Mouse (Mus musculus): Measurements from ENCODE around the gene Rabggtb. TPM values are rescaled to one million over a fixed set of nuclear protein-coding genes. Genes with fewer than 3 reads are reported as not detected.

Gene Rabggtb
- polyA plus RNA-seq (2016; fragmentation: Nextera tagmentation; extraction: Ambion mirVana), result 39.6 and 46.3 TPM in 2 replicates

DNA sequence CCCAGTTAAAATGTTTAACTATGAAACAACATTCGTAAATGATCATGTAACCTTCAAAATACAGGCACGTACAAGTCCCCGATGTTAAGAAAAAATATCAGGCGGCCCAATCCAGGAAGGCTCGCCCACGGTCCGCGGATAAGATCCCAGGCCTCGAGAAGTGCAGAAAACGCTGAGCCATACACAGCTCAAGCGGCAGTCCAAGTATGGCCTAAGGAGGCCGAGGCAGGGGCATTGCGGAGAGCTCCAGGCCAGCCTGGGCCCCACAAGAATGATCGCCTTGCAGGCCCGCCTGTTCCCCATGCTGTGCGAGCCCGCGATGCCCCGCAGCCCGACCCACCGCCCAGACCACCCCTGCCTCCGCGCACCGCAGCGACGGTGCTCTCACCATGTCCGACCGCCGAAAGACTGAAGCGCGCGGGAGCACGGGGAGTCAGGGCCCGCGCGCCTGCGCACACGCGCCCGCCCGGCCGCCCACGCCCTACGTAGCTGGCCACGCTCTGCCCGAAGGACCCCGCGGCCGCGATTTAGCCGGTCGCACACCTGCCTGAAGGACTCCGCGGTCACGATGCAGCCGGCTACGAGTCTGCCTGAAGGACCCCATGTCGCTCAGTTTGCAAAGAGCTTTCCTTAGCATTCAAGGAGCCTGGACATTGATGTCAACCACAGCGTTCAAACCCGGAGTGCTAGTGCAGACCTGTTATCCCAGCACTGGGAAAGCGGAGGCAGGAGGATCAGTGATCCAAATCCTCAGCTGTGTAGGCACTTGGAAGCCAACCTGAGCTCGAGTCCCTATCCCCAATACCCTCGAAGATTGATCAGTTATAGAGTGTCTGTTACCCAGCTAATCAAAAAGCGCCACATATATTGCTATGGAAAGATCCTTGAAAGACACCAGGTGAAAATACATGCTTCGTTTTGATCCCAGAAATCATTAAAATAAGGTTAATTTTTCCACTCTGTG is at the start of gene Rabggtb:
Gene Rabggtb (minus strand): TSS at position 464 of the 964 bp plus-strand sequence.
- Histone ChIP-seq H3K9ac (replicated peaks) (peak within 1 kb of the TSS; percentile 95), H3K4me3 (replicated peaks) (peak within 1 kb of the TSS; percentile 80), H3K9me3 (no peaks in the 10 kb centered on the region), H3K4me2 (peak within 1 kb of the TSS; percentile 91), H3K36me3 (peaks cover 39% of the 10 kb centered on the region), H3K4me1 (replicated peaks) (peaks cover 46% of the 10 kb centered on the region), H3K27me3 (no peaks in the 10 kb centered on the region), H3K27ac (peak within 1 kb of the TSS; percentile 92)
- peak; percentile 97 for ATAC-seq (ENCODE audit: insufficient number of reproducible peaks, insufficient read depth, low FRiP score, low TSS enrichment, low read depth)
- WGBS, result under 1% methylated on average over 65 of the region's 65 CpGs

DNA sequence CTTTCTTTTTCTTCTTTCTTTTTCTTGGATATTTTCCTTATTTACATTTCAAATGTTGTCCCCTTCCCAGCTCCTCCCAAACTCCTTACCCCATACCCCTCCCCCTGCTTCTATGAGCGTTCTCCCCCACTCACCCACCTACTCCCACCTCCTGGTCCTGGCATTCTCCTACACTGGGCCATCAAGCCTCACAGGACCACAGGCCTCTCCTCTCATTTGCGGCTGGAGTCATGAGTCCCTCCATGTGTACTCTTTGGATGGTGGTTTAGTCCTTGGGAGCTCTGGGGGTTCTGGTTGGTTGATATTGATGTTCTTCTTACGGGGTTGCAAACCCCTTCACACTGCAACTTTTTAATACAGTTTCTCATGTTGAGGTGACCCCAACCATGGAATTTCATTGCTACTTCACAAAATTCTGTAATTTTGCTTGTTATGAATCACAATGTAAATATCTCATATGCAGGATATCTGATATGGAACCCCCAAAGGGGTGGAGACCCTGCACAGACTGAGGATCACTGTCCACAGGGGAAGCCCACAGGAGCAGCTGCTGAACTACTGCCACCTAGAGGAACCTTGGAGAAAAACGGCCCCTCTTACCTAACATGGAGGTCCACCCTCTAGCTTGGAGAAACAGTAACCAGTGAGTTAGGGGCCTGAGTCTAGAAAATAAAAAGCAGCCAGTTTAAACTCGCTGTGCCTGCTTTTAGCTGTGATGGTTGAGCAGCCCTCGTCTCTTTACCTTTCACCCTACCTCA is 49.0 kb upstream of the Rabggtb start:
- no peaks in the 10 kb centered on the region for H3K4me1 ChIP-seq (replicated peaks)
- H3K27ac ChIP-seq, result no peak overlapping the region
- H3K4me2 ChIP-seq, result no peak overlapping the region
- no peaks in the 10 kb centered on the region for H3K36me3 ChIP-seq
- H3K27me3 ChIP-seq, result no peaks in the 10 kb centered on the region
- H3K9ac ChIP-seq (replicated peaks), result no peak overlapping the region
- H3K4me3 ChIP-seq (replicated peaks), result no peak overlapping the region
- H3K9me3 ChIP-seq, result 0 out of 2 replicates have a peak, but pooled peaks cover 10% of the 10 kb centered on the region
- ATAC-seq (ENCODE audit: insufficient number of reproducible peaks, insufficient read depth, low FRiP score, low TSS enrichment, low read depth), result no peak
- 65% methylated on average over 6 of the region's 6 CpGs for WGBS

DNA sequence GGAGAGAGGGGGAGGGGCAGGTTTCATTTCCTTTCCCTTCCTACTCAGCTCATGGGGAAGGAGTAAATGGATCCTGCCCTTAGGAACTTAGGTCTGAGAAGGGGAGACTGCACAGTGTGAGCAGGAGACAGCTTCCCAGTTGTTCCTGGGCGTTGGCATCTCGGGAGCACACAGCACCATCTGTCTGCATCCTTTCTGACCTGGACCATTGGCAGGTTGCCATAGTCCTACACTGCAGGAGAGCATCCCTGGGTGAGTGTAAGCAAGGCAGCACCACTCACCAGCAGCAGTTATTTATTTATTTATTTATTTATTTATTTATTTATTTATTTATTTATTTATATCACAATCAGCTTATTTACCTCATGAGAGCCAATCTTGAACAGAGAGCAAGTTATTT is 48.1 kb upstream of the Rabggtb start:
- Histone ChIP-seq H3K4me2 (no peak overlapping the region), H3K9me3 (0 out of 2 replicates have a peak, but pooled peaks cover 10% of the 10 kb centered on the region), H3K27ac (no peak overlapping the region), H3K9ac (replicated peaks) (no peak overlapping the region), H3K4me3 (replicated peaks) (no peak overlapping the region), H3K4me1 (replicated peaks) (no peaks in the 10 kb centered on the region), H3K27me3 (no peaks in the 10 kb centered on the region), H3K36me3 (no peaks in the 10 kb centered on the region)
- WGBS, result 58% methylated on average over 2 of the region's 2 CpGs
- ATAC-seq (ENCODE audit: insufficient number of reproducible peaks, insufficient read depth, low FRiP score, low TSS enrichment, low read depth), result no peak

DNA sequence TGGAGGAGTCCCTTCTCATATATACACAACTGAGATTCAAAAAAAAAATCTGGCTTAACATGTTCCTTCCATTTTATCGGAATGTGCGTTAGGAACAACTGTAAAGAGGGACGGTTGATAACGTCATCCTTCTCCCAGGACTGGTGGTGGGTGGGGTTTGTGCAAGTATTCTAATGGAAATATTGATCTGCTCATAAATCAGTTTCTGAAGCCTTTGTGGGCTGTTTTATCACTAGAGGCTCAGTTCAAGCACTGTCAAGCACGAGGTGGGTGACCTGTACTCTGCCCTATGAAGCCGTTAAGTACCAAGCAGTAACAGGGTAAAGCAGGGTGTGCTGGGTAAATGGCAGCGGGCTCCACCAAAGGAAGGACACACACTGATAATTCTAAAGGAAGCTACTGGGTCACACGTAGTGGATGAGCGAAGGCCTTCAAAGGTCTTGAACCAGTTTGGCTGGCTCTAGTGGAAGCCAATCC is 47.0 kb upstream of the Rabggtb start:
- no peaks in the 10 kb centered on the region for H3K36me3 ChIP-seq
- 86% methylated on average over 9 of the region's 9 CpGs for WGBS
- 0 out of 2 replicates have a peak, but pooled peaks cover 10% of the 10 kb centered on the region for H3K9me3 ChIP-seq
- no peak overlapping the region for H3K4me2 ChIP-seq
- H3K27ac ChIP-seq, result no peak overlapping the region
- no peaks in the 10 kb centered on the region for H3K27me3 ChIP-seq
- H3K9ac ChIP-seq (replicated peaks), result no peak overlapping the region
- H3K4me1 ChIP-seq (replicated peaks), result no peaks in the 10 kb centered on the region
- H3K4me3 ChIP-seq (replicated peaks), result no peak overlapping the region
- ATAC-seq (ENCODE audit: insufficient number of reproducible peaks, insufficient read depth, low FRiP score, low TSS enrichment, low read depth), result no peak

DNA sequence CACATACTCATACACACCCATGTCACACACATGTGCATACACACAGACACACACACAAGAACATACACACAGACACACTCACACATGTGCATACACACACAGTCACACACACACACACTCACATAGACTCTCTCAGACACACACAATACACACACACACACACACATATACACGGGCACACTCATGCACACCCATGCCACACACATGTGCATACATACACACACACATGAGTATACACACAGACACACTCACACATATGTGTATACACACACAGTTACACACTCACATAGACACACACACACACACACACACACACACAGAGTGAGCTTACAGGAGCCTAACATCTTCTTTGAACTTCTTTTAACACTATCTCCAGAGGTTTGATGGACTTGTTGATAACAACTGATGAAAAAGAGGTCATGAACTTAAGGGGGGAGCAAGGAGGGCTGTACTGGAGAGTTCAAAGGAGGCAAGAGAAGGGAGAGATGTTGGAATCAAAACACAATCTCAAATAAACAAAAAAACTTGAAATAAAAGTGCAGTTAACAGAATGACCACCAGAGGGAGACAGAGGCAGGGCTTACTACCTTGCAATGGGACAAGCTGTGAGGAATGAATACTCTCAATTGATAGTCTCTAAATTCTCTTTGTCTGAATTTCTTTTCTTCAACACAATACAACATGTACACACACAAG is 46.4 kb upstream of the Rabggtb start:
- no peak overlapping the region for H3K9ac ChIP-seq (replicated peaks)
- no peaks in the 10 kb centered on the region for H3K4me1 ChIP-seq (replicated peaks)
- ATAC-seq (ENCODE audit: insufficient number of reproducible peaks, insufficient read depth, low FRiP score, low TSS enrichment, low read depth), result peak; percentile 33; the same call in 1 of the 2 replicates
- H3K36me3 ChIP-seq, result no peaks in the 10 kb centered on the region
- 0 out of 2 replicates have a peak, but pooled peaks cover 10% of the 10 kb centered on the region for H3K9me3 ChIP-seq
- no peak overlapping the region for H3K4me2 ChIP-seq
- no peak overlapping the region for H3K27ac ChIP-seq
- H3K27me3 ChIP-seq, result no peaks in the 10 kb centered on the region
- WGBS, result 94% methylated on average over 1 of the region's 1 CpGs
- no peak overlapping the region for H3K4me3 ChIP-seq (replicated peaks)

DNA sequence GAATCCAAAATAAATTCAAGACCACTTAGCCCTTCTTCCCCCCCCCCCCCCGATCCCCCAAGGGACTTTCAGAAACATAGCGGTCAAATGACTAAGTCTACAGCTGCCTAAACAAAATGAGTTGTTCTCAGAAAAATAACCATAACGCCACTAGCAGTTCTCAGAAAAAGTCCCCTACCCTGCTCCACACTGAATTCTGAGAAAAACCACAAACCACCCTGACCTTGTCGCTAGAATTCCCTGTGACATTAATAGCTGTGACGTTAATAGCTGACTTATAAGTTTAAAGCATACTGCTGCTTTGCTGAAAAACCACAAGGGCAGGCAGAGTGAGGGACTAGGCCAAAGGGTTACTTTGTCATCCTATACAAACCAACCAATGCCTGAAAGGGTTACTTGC is 45.1 kb upstream of the Rabggtb start:
- Histone ChIP-seq H3K36me3 (no peaks in the 10 kb centered on the region), H3K4me3 (replicated peaks) (no peak overlapping the region), H3K9ac (replicated peaks) (no peak overlapping the region), H3K4me2 (no peak overlapping the region), H3K27ac (no peak overlapping the region), H3K27me3 (no peaks in the 10 kb centered on the region), H3K4me1 (replicated peaks) (no peaks in the 10 kb centered on the region), H3K9me3 (0 out of 2 replicates have a peak, but pooled peaks cover 10% of the 10 kb centered on the region)
- ATAC-seq (ENCODE audit: insufficient number of reproducible peaks, insufficient read depth, low FRiP score, low TSS enrichment, low read depth), result no peak
- WGBS, result 94% methylated on average over 5 of the region's 5 CpGs

DNA sequence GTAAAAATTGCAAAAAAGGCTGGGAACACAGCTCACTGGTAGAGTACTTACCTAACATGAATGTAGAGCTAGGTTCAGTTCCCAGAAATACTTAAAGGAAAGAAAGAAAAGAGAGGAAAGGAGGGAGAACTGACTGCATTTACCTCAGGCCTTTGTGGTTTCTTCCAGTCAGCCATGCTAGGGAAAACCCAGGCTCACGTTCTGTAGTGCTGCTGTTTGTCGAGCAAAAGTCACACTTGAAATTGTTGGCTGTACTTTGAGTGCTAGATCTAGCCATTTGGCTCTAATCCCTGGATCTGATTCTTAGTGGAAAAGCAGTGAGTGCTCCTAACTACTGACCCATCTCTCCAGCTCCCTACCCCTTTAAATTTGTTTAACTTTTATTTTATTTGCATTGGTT is 35.4 kb upstream of the Rabggtb start:
- no peak overlapping the region for H3K27ac ChIP-seq
- no peak for ATAC-seq (ENCODE audit: insufficient number of reproducible peaks, insufficient read depth, low FRiP score, low TSS enrichment, low read depth)
- no peaks in the 10 kb centered on the region for H3K9me3 ChIP-seq
- H3K27me3 ChIP-seq, result no peaks in the 10 kb centered on the region
- H3K36me3 ChIP-seq, result no peaks in the 10 kb centered on the region
- H3K4me3 ChIP-seq (replicated peaks), result no peak overlapping the region
- 67% methylated on average over 2 of the region's 2 CpGs for WGBS
- peaks cover under 1% of the 10 kb centered on the region for H3K4me1 ChIP-seq (replicated peaks)
- H3K4me2 ChIP-seq, result no peak overlapping the region
- no peak overlapping the region for H3K9ac ChIP-seq (replicated peaks)

DNA sequence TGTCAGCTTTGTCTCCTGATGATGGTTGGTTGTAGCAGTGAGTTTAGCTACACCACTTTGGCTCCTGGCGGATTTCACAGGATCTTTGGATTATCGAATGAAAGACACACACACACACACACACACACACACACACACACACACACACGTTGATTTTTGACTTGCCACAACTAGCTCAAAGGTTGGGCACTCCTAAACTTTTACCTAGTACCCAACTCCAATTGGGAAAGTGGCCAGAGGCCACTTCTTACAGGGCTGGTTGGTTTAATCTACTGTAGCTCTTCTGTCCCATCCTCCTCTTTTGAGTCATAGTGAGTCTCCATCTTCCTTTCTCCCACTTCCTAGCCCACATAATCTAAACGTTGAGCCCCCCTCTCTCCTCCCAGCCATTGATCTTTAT is 34.5 kb upstream of the Rabggtb start:
- 65% methylated on average over 4 of the region's 4 CpGs for WGBS
- Histone ChIP-seq H3K4me1 (replicated peaks) (peaks cover 9% of the 10 kb centered on the region), H3K9ac (replicated peaks) (no peak overlapping the region), H3K9me3 (no peaks in the 10 kb centered on the region), H3K36me3 (no peaks in the 10 kb centered on the region), H3K27ac (no peak overlapping the region), H3K27me3 (no peaks in the 10 kb centered on the region), H3K4me3 (replicated peaks) (no peak overlapping the region), H3K4me2 (no peak overlapping the region)
- no peak for ATAC-seq (ENCODE audit: insufficient number of reproducible peaks, insufficient read depth, low FRiP score, low TSS enrichment, low read depth)

DNA sequence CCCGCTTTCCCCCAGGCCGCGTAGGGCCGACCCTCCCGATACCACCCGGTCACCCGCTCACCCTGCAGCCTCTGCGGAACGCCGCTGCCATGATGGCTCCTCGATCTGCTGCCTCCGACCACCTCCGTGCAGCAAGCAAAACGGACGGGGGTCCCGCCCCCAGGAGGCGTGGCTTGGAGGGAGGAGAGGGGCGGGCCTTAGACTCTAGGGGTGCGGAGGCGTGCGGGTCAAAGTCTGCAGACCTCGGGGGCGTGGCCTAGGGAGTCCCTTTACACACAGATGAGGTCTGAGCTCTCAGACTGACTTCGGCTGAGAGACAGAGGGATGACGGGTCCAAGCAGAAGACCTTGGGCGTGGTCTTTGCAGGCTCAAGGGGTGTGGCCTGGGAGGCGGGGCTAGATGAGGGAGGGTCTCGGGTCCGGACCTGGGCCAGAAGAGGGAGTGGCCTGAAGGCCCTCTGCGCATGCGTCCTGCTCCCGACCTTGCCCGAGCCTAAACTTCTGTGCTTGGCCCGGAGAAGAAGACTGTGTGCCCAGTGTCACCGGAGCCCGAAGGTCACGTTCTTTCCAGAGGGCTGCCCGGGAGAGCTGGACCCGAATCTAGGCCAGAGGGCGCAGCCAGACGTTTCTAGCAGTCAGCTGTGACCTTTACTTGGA is 31.7 kb upstream of the Rabggtb start, which contains the start of gene Acadm:
Gene Acadm (minus strand): TSS at position 298 of the 656 bp plus-strand sequence.
- WGBS, result under 1% methylated on average over 41 of the region's 41 CpGs
- Histone ChIP-seq H3K9me3 (no peaks in the 10 kb centered on the region), H3K4me3 (replicated peaks) (peak within 1 kb of the TSS; percentile 81), H3K27ac (peak within 1 kb of the TSS; percentile 86), H3K27me3 (no peaks in the 10 kb centered on the region), H3K36me3 (peaks cover 9% of the 10 kb centered on the region; the same call in 1 of the 2 replicates), H3K4me2 (peak within 1 kb of the TSS; percentile 56), H3K4me1 (replicated peaks) (peaks cover 10% of the 10 kb centered on the region), H3K9ac (replicated peaks) (peak within 1 kb of the TSS; percentile 81)
- peak; percentile 98 for ATAC-seq (ENCODE audit: insufficient number of reproducible peaks, insufficient read depth, low FRiP score, low TSS enrichment, low read depth)

DNA sequence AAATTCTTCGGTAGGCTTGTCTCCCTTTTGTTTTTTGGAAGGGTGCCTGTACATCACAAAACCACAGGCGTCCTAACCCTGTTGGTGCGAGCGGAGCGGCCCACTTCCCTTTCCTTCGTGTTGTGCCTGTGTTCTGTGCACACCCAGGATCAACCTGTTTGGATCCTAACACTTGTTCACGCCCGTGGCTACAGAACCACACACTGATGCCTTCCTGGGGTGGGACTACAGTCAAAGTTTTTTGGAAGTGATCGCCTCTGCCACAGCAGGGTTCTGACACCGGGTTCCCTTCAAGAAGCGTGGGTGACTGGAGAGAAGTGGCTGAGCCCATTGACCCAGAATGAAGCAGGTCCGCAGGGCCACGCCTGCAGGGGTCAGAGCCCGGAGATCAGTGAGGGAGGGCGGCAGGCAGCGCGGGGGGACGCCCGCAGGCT is 31.1 kb upstream of the Rabggtb start:
- no peaks in the 10 kb centered on the region for H3K27me3 ChIP-seq
- no peaks in the 10 kb centered on the region for H3K9me3 ChIP-seq
- peak overlapping the region; percentile 81 for H3K4me3 ChIP-seq (replicated peaks)
- peaks cover 10% of the 10 kb centered on the region for H3K4me1 ChIP-seq (replicated peaks)
- H3K27ac ChIP-seq, result peak overlapping the region; percentile 86
- H3K9ac ChIP-seq (replicated peaks), result peak overlapping the region; percentile 81
- peak; percentile 32 for ATAC-seq (ENCODE audit: insufficient number of reproducible peaks, insufficient read depth, low FRiP score, low TSS enrichment, low read depth)
- peak overlapping the region; percentile 56 for H3K4me2 ChIP-seq
- WGBS, result under 1% methylated on average over 19 of the region's 19 CpGs
- H3K36me3 ChIP-seq, result peaks cover 11% of the 10 kb centered on the region; the same call in 1 of the 2 replicates
